Mouse (Mus musculus): ENCODE measurements around the gene Olfr648. TPM values are rescaled to one million over a fixed set of nuclear protein-coding genes. Genes with fewer than 3 reads are reported as not detected.

Gene Olfr648
- total RNA-seq, 2 experiments from 2014 or later, result not detected

Other genes with a start within 250 kb of the Olfr648 start
- gene Olfr632, start 249.0 kb downstream of the Olfr648 start, total RNA-seq (2021), result not detected
- not detected for gene Olfr633, start 239.0 kb downstream of the Olfr648 start, total RNA-seq (2021)
- not detected for gene Olfr635, start 212.2 kb downstream of the Olfr648 start, total RNA-seq (2021)
- not detected for gene Olfr638, start 184.6 kb downstream of the Olfr648 start, total RNA-seq (2021)
- under 1 TPM; 0.05 TPM for gene Olfr639, start 166.1 kb downstream of the Olfr648 start, total RNA-seq (2021)
- not detected for gene Olfr640, start 157.8 kb downstream of the Olfr648 start, total RNA-seq (2021)
- not detected for gene Olfr641, start 147.9 kb downstream of the Olfr648 start, total RNA-seq (2021)
- gene Olfr642, start 130.7 kb downstream of the Olfr648 start, total RNA-seq (2021), result not detected
- not detected for gene 4930516K23Rik, start 121.9 kb downstream of the Olfr648 start, total RNA-seq (2021)
- not detected for gene Olfr644, start 111.5 kb downstream of the Olfr648 start, total RNA-seq (2021)
- not detected for gene Olfr645, start 97.9 kb downstream of the Olfr648 start, total RNA-seq (2021)
- gene Olfr646, start 78.5 kb downstream of the Olfr648 start, total RNA-seq (2021), result not detected
- gene Ubqln5, start 53.6 kb downstream of the Olfr648 start, total RNA-seq (2021), result not detected
- not detected for gene Olfr643, start 46.0 kb downstream of the Olfr648 start, total RNA-seq (2021)
- not detected for gene Ubqln3, start 40.1 kb downstream of the Olfr648 start, total RNA-seq (2021)
- gene Ubqlnl, start 32.8 kb downstream of the Olfr648 start, total RNA-seq (2021), result not detected
- gene Olfm5, start 18.6 kb downstream of the Olfr648 start, total RNA-seq (2021), result not detected
- not detected for gene Olfr649, start 12.6 kb upstream of the Olfr648 start, total RNA-seq (2021)
- gene Trim6, start 35.4 kb upstream of the Olfr648 start, total RNA-seq (2021), result under 1 TPM; 0.30 to 0.67 TPM
- 1 to 10 TPM; 3.9 to 4.7 TPM for gene Trim34a, start 61.1 kb upstream of the Olfr648 start, total RNA-seq (2021)
- gene Trim5, start 104.7 kb upstream of the Olfr648 start, total RNA-seq (2021), result 1 to 10 TPM; 2.3 to 2.7 TPM
- 1 to 10 TPM; 5.9 to 7.0 TPM for gene Trim12a, start 132.1 kb upstream of the Olfr648 start, total RNA-seq (2021)
- gene Trim34b, start 146.1 kb upstream of the Olfr648 start, total RNA-seq (2021), result under 1 TPM; 0.36 to 0.60 TPM
- gene Trim12c, start 170.0 kb upstream of the Olfr648 start, total RNA-seq (2021), result 1 to 10 TPM; 4.1 to 4.9 TPM
- under 1 TPM in 1 of 2 experiments, not detected in 1; 0.21 TPM for gene Trim30b, start 186.5 kb upstream of the Olfr648 start, total RNA-seq (2021)
- gene Trim30c, start 217.4 kb upstream of the Olfr648 start, total RNA-seq (2021), result under 1 TPM; 0.39 to 0.45 TPM

All from heart, adult 18-20 months (tissue).